Mouse (Mus musculus) liver, postnatal 0 days (tissue): ENCODE data around the gene Pirb.

Source experiments
- CTCF ChIP-seq: sonication (generic); IDR thresholded peaks from 2 replicates; pipeline ENCODE4 v1.5.1; 2016; ENCODE audit warnings: antibody characterized with exemption, low read depth
- EP300 ChIP-seq: IDR thresholded peaks from 2 replicates; pipeline ENCODE4 v1.6.1; 2016; ENCODE audit warnings: antibody characterized with exemption, low read depth, mild to moderate bottlenecking

GRCm38 (mm10) chr7:3704475-3704874, 15.7 kb downstream of the Pirb start:
- TF ChIP-seq CTCF (no peak), EP300 (no peak)
